Comparison of ENCODE assay signal across 9 mouse cellular contexts in the genomic region with DNA sequence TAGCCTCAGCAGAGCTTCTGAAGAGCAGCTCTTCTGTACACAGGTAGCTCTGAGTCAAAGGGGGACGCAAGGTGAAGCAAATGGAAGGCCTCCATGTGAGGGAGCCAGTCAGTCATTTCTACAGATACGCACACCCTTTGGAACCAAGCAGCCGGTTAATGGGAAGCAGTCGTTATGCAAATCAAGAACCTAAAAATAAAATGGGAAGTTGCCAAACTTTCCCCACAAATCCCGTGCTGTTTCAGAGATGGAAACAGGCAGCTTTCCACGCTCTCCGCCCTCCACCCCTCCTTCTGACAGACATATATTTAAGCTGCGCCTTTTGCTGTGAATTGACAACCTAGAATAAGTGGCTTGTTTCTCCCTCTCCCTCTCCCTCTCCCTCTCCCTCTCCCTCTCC.
DNase-seq lines count a peak whose midpoint lies in the region; ATAC-seq and TF ChIP-seq lines count a peak whose summit lies in the region.
"Had no signal": no experiment of that assay in that cellular context is flagged by ENCODE, and none has a peak within 500 bp of the region (broad histone marks: within the 10 kb centered on the region; RNA-seq: fewer than 3 reads in every experiment).

No protein-coding gene starts in this region.

- H3K9me3 ChIP-seq in lung, embryonic 16.5 days (ENCODE audit: control insufficient read depth, low read length), result no peaks in the 10 kb centered on the region

- no peak overlapping the region for H3K4me3 ChIP-seq in lung, embryonic 16.5 days (ENCODE audit: low read length)
- H3K4me3 ChIP-seq in lung, adult 2 months (replicated peaks; ENCODE audit: extremely low read depth, low read depth, low read length), result no peak overlapping the region

- H3K4me1 ChIP-seq in lung, embryonic 16.5 days (replicated peaks; ENCODE audit: control insufficient read depth, insufficient read depth, low read length), result peaks cover 30% of the 10 kb centered on the region
- peaks cover 10% of the 10 kb centered on the region for H3K4me1 ChIP-seq in lung, adult 2 months (ENCODE audit: control insufficient read depth, insufficient read depth, low read length)

- no peaks in the 10 kb centered on the region for H3K27me3 ChIP-seq in lung, embryonic 16.5 days (ENCODE audit: control insufficient read depth, insufficient read depth, low read depth, low read length)

- peak overlapping the region; percentile 77 for H3K27ac ChIP-seq in lung, embryonic 16.5 days (ENCODE audit: low read length)

- TF ChIP-seq POLR2A in lung, adult 2 months (IDR thresholded peaks at IDR 0.05; ENCODE audit: borderline replicate concordance, extremely low read depth, low read depth, low read length), result no peak

- peak; percentile 45 for ATAC-seq in frontal cortex, adult (ENCODE audit: low TSS enrichment)
- peak; percentile 30 for ATAC-seq in lung, embryonic 16.5 days (ENCODE audit: low read depth)
- peak; percentile 49 for ATAC-seq in megakaryocyte progenitor cell, adult 5-6 weeks (replicated peaks; ENCODE audit: poor library complexity)

- no peak overlapping the region for H3K4me2 ChIP-seq in lung, embryonic 16.5 days (ENCODE audit: low read depth, low read length)

- DNase-seq in frontal cortex, postnatal 25 days (ENCODE audit: low spot score in 2 of 2), result no peak
- no peak for DNase-seq in lung, adult 2 months
- peak; percentile 49 to 65 for DNase-seq in heart, adult 9 months (ENCODE audit: low spot score in 2 of 2)
- no peak for DNase-seq in liver
- no peak for DNase-seq in thymus, postnatal 14 days
- DNase-seq: B cell, adult 2 months had no signal

- TF ChIP-seq CTCF in lung, adult 2 months (IDR thresholded peaks at IDR 0.05; ENCODE audit: insufficient read depth, low read length), result no peak

- no peak overlapping the region for H3K9ac ChIP-seq in lung, embryonic 16.5 days (ENCODE audit: low read length)

- WGBS in lung, embryonic 16.5 days, result 51% methylated on average over 8 of the region's 8 CpGs
- WGBS in lung, adult 2 months, result 54% methylated on average over 8 of the region's 8 CpGs

- H3K36me3 ChIP-seq in lung, embryonic 16.5 days (ENCODE audit: control insufficient read depth, insufficient read depth, low read length), result peaks cover 20% of the 10 kb centered on the region

Comparison
In these comparisons a context has a peak if more than half of its experiments do, and no peak if none do; other contexts are left out.
1. DNase-seq: peak in heart, adult 9 months (2 of 2); none in frontal cortex, postnatal 25 days (0 of 2), lung, adult 2 months (single experiment), liver (single experiment) and thymus, postnatal 14 days (single experiment).
2. Peak in every context shown above with its lines, with median percentiles within 50 percentile points of each other: ATAC-seq.